Mouse (Mus musculus) midbrain, embryonic 12.5 days (tissue): Measurements from ENCODE around the gene Fbxw21. TPM values are rescaled to one million over a fixed set of nuclear protein-coding genes. Genes with fewer than 3 reads are reported as not detected.

Experiments
- ATAC-seq: fragments of 200-750 bp; cut with Nextera tagmentation; 2 replicates; pipeline ENCODE4 v1.8.0; 2017; ENCODE audit warnings: low read depth, moderate TSS enrichment, moderate library complexity; ENCODE audit not compliant: low FRiP score
- H3K27ac ChIP-seq: fragments of 300-500 bp; sonication (generic); replicated peaks from 2 replicates; pipeline ENCODE4 v1.5.1; 2016; ENCODE audit warnings: mild to moderate bottlenecking
- H3K27me3 ChIP-seq: fragments of 300-500 bp; sonication (generic); 2 replicates; pipeline ENCODE4 v1.6.1; 2016; ENCODE audit warnings: mild to moderate bottlenecking
- H3K36me3 ChIP-seq: fragments of 300-500 bp; sonication (generic); 2 replicates; pipeline ENCODE4 v1.6.1; 2016
- H3K4me1 ChIP-seq: fragments of 300-500 bp; sonication (generic); 2 replicates; pipeline ENCODE4 v1.6.1; 2016
- H3K4me2 ChIP-seq: fragments of 300-500 bp; sonication (generic); replicated peaks from 2 replicates; pipeline ENCODE4 v1.6.1; 2016; ENCODE audit warnings: mild to moderate bottlenecking, moderate library complexity
- H3K4me3 ChIP-seq: fragments of 300-500 bp; sonication (generic); 2 replicates; pipeline ENCODE4 v1.5.1; 2016; ENCODE audit warnings: mild to moderate bottlenecking
- H3K9ac ChIP-seq: fragments of 300-500 bp; sonication (generic); replicated peaks from 2 replicates; pipeline ENCODE4 v1.6.1; 2016; ENCODE audit warnings: mild to moderate bottlenecking, moderate library complexity
- H3K9me3 ChIP-seq: fragments of 300-500 bp; sonication (generic); 2 replicates; pipeline ENCODE4 v1.6.1; 2016; ENCODE audit warnings: mild to moderate bottlenecking
- WGBS: fragments of 180-500 bp; shearing (Covaris S2); methylation state at CpG from one replicate; pipeline ENCODE4 v1.1.7; 2016; 5-methylcytosine and 5-hydroxymethylcytosine counted together
- polyA plus RNA-seq: library from polyadenylated mRNA; unstranded; fragments of >200 nt; fragmentation: Nextera tagmentation; extraction: Ambion mirVana; gene quantifications from 2 replicates; pipeline ENCODE4 v1.2.1, GENCODE M21; 2016

Gene Fbxw21
- polyA plus RNA-seq, 1 experiment from 2014 or later: not detected

DNA sequence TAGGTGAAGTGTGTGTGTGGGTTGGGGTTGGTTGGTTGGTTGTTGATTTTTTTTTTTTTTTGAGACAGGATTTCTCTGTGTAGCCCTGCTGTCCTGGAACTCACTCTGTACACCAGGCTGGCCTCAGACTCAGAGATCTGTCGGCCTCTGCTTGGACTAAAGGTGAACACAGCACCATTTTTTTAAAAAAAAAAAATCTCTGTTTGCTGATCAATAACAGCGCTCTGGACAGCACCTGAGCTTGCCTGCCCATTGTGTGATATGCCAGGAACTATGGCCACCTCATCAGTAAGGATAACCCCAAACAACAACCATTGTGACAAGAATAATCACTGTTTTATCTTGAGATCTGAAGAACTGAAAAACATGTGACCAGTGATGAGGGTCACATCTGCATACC, 36.8 kb downstream of the Fbxw21 start:
- H3K36me3 ChIP-seq: 0 out of 2 replicates have a peak, but pooled peaks cover 6% of the 10 kb centered on the region
- WGBS: 80% methylated on average over 2 of the region's 2 CpGs
- H3K9ac ChIP-seq: no peak overlapping the region
- H3K4me3 ChIP-seq: no peak overlapping the region
- H3K27ac ChIP-seq: no peak overlapping the region
- H3K4me1 ChIP-seq: no peaks in the 10 kb centered on the region
- H3K9me3 ChIP-seq: no peaks in the 10 kb centered on the region
- H3K4me2 ChIP-seq: no peak overlapping the region
- ATAC-seq: no peak
- no peaks in the 10 kb centered on the region for H3K27me3 ChIP-seq

DNA sequence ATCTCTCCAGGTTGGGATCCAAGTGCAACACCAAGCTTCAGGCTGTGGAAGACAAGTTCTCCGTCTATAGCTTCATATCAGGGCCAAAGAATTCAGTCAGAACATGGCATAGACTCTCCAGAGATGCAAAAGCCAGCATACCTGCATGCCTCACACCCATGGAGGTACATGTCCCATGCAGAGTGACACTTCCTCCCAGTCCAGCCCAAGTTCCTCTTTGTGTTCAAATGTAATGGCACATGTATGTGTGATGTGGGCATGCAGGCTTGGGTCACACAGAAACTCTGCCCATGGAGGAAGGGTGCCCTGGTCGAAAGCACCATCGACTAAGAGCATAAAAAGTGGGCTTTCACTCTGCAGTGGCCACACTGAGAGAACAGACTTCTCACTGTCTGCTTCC, 37.7 kb downstream of the Fbxw21 start:
- Histone ChIP-seq H3K9ac (no peak overlapping the region), H3K4me2 (no peak overlapping the region), H3K9me3 (no peaks in the 10 kb centered on the region), H3K4me3 (no peak overlapping the region), H3K27me3 (no peaks in the 10 kb centered on the region), H3K36me3 (peaks cover 15% of the 10 kb centered on the region), H3K27ac (no peak overlapping the region), H3K4me1 (no peaks in the 10 kb centered on the region)
- ATAC-seq: no peak
- 93% methylated on average over 3 of the region's 3 CpGs for WGBS

DNA sequence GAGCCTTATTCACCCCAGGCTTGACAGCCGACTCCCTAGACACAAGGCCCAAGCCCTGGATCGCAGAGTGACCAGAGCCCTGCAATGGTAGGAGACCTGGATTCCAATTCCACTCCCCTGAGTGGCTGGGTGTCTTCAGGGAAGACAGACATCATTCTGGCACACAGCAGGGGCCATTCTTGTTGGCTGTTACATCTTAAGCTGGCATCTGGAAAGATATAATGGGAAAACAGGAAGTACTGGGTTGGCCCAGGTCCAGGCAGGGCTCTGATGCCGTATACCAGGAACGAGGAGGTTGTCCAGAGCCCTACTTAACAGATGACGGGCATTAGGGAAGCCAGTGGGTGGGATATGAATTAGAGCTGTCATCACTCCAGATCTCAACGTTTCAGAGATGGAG, 38.6 kb downstream of the Fbxw21 start:
- Histone ChIP-seq H3K36me3 (peaks cover 24% of the 10 kb centered on the region), H3K9me3 (no peaks in the 10 kb centered on the region), H3K27ac (no peak overlapping the region), H3K4me2 (no peak overlapping the region), H3K4me1 (no peaks in the 10 kb centered on the region), H3K4me3 (no peak overlapping the region), H3K9ac (no peak overlapping the region), H3K27me3 (no peaks in the 10 kb centered on the region)
- no peak for ATAC-seq
- WGBS: 68% methylated on average over 6 of the region's 6 CpGs

DNA sequence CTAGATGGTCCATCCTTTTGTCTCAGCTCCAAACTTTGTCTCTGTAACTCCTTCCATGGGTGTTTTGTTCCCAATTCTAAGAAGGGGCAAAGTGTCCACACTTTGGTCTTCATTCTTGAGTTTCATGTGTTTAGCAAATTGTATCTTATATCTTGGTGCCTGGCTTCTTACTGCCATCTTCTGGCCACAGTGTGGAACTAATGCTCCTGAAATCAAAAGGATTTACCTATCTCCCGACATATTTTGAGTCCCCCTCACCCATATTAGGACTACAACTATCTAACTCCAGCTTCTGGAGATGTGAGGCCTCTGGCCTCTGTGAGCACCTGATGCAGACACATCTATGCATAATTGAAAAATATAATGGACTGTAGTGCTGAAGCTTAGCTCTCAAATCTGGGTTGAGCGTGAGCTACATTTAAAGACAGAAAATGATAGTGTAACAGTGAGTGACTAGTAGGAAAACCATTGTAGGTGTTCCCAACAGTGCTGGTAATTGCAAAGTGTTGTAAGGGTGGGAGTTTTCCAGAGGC, 39.2 kb downstream of the Fbxw21 start:
- H3K4me1 ChIP-seq: no peaks in the 10 kb centered on the region

DNA sequence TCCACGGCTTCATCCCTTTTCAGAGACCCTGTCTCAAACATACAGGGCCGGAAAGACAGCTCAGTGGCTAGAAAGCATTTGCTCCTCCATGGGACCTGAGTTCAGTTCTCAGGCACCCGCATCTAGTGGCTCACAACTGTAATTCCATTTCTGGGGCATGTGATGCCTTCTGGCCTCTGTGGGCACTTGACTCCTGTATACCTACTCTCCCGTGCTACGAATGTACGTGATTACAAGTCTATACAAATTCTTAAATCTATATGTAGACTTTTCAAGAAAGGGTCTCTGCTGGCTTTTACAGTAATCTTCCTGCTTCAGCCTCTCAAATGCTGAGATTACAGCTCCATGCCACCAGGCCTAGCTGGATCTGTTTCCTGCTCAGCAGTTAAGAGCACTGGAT, 40.9 kb downstream of the Fbxw21 start:
- no peaks in the 10 kb centered on the region for H3K4me1 ChIP-seq
- WGBS: 90% methylated on average over 6 of the region's 6 CpGs
- H3K27me3 ChIP-seq: no peaks in the 10 kb centered on the region
- no peak for ATAC-seq
- H3K9me3 ChIP-seq: no peaks in the 10 kb centered on the region
- no peak overlapping the region; the same call in 1 of the 2 replicates for H3K27ac ChIP-seq
- no peak overlapping the region for H3K4me3 ChIP-seq
- no peak overlapping the region for H3K9ac ChIP-seq
- H3K36me3 ChIP-seq: peaks cover 47% of the 10 kb centered on the region
- no peak overlapping the region for H3K4me2 ChIP-seq

More for the DNA sequence above, 39.2 kb downstream of the Fbxw21 start:
- H3K4me2 ChIP-seq: no peak overlapping the region
- H3K27ac ChIP-seq: no peak overlapping the region
- ATAC-seq: no peak
- peaks cover 30% of the 10 kb centered on the region for H3K36me3 ChIP-seq
- H3K9me3 ChIP-seq: no peaks in the 10 kb centered on the region
- H3K4me3 ChIP-seq: no peak overlapping the region
- WGBS: 51% methylated on average over 2 of the region's 2 CpGs
- H3K9ac ChIP-seq: no peak overlapping the region
- H3K27me3 ChIP-seq: no peaks in the 10 kb centered on the region

DNA sequence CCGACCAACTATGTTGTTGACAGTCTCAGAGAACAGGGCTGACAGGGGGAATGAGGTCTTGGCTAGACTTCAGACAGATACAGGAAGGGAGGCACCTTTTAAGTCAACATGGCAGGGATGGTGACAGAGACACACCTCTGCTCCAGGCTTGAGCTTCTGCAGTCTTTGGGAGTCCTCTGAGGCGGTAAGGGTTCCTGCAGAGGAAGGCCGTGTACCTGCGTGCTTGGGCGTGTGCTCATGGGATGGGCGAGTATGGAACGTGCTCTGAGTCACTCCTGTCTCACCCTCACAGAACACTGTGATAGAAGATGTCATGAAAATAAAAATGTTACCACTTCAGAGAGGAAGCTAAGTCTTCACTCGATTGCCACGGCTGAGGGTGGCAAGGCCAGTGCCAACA, 42.3 kb downstream of the Fbxw21 start:
- WGBS: 92% methylated on average over 9 of the region's 9 CpGs
- H3K36me3 ChIP-seq: peaks cover 60% of the 10 kb centered on the region

DNA sequence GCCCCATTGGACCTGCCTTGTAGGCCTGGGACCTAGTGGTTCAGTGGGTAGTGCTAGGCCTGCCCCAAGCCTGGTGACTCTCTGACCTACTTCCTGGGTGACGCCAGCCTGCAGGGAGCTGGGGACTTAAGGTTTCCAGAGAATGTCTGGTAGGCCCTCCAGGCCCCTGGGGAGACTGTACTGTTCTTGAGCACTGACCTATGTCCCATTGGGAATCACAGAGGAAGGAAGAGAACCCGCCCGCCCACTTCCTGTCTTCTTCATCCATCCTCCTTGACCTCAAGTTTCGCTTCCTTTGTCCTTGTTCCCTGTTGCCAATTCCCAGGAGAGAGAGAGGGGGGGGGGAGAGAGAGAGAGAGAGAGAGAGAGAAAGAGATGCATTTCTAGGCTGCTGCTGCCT, 43.7 kb downstream of the Fbxw21 start:
- H3K27me3 ChIP-seq: no peaks in the 10 kb centered on the region
- H3K27ac ChIP-seq: no peak overlapping the region
- H3K9me3 ChIP-seq: no peaks in the 10 kb centered on the region
- H3K36me3 ChIP-seq: peaks cover 75% of the 10 kb centered on the region
- ATAC-seq: no peak
- 86% methylated on average over 4 of the region's 4 CpGs for WGBS
- no peaks in the 10 kb centered on the region for H3K4me1 ChIP-seq
- no peak overlapping the region for H3K4me2 ChIP-seq
- H3K9ac ChIP-seq: no peak overlapping the region
- H3K4me3 ChIP-seq: no peak overlapping the region

More for the DNA sequence above, 42.3 kb downstream of the Fbxw21 start:
- no peaks in the 10 kb centered on the region for H3K27me3 ChIP-seq
- H3K27ac ChIP-seq: no peak overlapping the region
- no peaks in the 10 kb centered on the region for H3K9me3 ChIP-seq
- no peak for ATAC-seq
- no peak overlapping the region for H3K4me3 ChIP-seq
- H3K9ac ChIP-seq: no peak overlapping the region
- no peaks in the 10 kb centered on the region for H3K4me1 ChIP-seq
- H3K4me2 ChIP-seq: no peak overlapping the region

DNA sequence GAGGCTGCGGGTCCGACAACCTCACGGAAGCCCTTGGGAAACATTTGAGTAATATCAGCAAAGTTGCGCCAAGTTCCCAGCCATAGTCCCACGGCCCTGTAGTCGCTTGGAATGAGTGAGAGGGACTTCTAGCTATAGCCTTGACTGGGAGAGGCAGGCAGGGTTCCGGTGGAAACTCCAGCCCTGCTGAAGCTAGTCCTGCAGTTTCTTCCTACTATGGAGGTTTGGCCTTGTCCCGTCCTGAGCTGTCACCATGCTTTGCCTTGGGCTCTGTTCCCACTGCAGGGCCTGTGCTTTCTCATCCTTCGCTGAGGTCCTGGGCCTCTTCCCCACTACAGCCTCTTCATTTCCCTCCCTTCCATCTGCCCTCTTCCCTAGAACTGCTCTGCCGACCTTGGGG, 45.6 kb downstream of the Fbxw21 start:
- no peaks in the 10 kb centered on the region for H3K9me3 ChIP-seq
- H3K4me2 ChIP-seq: no peak overlapping the region
- H3K36me3 ChIP-seq: peaks cover 94% of the 10 kb centered on the region
- WGBS: 93% methylated on average over 10 of the region's 10 CpGs
- no peaks in the 10 kb centered on the region for H3K4me1 ChIP-seq
- no peaks in the 10 kb centered on the region for H3K27me3 ChIP-seq
- H3K9ac ChIP-seq: no peak overlapping the region
- no peak overlapping the region for H3K4me3 ChIP-seq
- ATAC-seq: no peak
- H3K27ac ChIP-seq: no peak overlapping the region

DNA sequence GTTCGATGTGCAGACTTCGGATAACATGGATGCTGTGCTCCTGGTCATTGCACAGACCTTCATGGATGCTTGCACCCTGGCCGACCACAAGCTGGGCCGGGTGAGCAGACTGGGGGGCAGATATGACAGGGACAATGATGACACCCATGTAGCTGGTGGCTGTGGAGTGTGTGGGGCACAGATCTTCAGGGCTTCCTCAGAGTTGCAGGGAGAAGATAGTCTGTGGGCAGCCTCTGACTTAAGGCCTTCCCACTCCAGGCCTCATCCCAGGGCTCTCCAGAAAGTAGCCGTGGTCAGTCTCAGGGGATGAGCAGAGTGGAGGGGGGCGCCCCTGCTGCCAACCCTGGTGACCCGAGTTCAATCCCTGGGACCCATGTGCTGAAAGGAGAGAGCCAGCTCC, 47.0 kb downstream of the Fbxw21 start:
- ATAC-seq: no peak
- Histone ChIP-seq H3K4me2 (no peak overlapping the region), H3K4me1 (no peaks in the 10 kb centered on the region), H3K27me3 (no peaks in the 10 kb centered on the region), H3K36me3 (peaks cover 100% of the 10 kb centered on the region), H3K27ac (no peak overlapping the region), H3K9ac (no peak overlapping the region), H3K4me3 (no peak overlapping the region), H3K9me3 (no peaks in the 10 kb centered on the region)
- 88% methylated on average over 7 of the region's 7 CpGs for WGBS

DNA sequence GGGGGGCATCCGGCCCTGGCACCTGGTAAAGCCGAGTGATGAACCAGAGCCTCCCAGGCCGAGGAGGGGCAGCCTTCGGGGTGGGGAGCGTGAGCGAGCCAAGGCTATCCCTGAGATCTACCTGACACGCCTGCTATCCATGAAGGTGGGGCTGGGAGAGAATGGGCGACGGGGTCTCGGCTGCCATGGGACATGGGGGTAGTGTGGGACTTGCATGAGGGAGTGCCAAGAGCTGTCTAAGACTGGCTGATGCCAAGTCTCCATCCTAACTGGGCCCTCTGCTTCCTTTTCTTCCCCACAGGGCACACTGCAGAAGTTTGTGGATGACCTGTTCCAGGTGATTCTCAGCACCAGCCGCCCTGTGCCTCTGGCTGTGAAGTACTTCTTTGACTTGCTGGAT, 47.6 kb downstream of the Fbxw21 start:
- peaks cover 100% of the 10 kb centered on the region for H3K36me3 ChIP-seq
- no peak for ATAC-seq
- H3K4me2 ChIP-seq: no peak overlapping the region

DNA sequence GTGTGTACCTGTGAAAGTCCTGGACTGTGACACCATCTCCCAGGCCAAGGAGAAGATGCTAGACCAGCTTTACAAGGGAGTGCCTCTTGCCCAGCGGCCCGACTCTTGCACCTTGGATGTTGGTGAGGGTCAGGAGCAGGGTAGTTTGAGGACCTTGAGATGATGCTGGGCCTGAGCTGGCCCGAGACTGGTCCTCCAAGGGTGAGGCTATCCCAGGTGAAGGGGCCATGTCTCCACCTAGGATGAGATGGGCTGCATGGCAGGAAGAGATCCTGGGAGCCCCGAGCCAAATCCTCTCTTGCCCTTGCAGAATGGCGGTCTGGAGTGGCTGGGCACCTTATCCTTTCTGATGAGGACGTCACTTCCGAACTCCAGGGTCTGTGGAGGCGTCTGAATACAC, 48.5 kb downstream of the Fbxw21 start:
- peaks cover 100% of the 10 kb centered on the region for H3K36me3 ChIP-seq
- ATAC-seq: no peak
- 95% methylated on average over 8 of the region's 8 CpGs for WGBS

More for the DNA sequence above, 47.6 kb downstream of the Fbxw21 start:
- Histone ChIP-seq H3K4me1 (no peaks in the 10 kb centered on the region), H3K27me3 (no peaks in the 10 kb centered on the region), H3K27ac (no peak overlapping the region), H3K9me3 (no peaks in the 10 kb centered on the region), H3K9ac (no peak overlapping the region), H3K4me3 (no peak overlapping the region)
- 97% methylated on average over 11 of the region's 11 CpGs for WGBS

DNA sequence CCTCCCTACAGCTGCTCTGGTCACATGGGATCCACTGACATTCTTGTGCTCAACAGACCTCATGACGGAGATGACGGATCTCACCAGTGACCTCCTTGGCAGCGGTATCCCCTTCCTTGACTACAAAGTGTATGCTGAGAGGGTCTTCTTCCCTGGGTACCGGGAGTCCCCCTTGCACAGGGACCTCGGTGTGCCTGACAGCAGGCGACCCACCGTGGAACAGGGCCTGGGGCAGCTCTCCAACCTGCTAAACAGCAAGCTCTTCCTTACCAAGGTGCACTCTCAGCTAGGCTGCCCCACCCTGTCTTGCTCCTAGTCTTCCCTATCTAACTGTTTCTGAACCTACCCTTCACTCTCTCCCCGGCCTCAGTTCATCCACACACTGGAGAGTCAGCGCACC, 50.2 kb downstream of the Fbxw21 start:
- no peak overlapping the region for H3K9ac ChIP-seq
- WGBS: 91% methylated on average over 9 of the region's 9 CpGs
- no peak for ATAC-seq

More for the DNA sequence above, 48.5 kb downstream of the Fbxw21 start:
- H3K4me2 ChIP-seq: no peak overlapping the region
- H3K4me1 ChIP-seq: no peaks in the 10 kb centered on the region
- H3K4me3 ChIP-seq: no peak overlapping the region
- no peaks in the 10 kb centered on the region for H3K27me3 ChIP-seq
- no peaks in the 10 kb centered on the region for H3K9me3 ChIP-seq
- H3K27ac ChIP-seq: no peak overlapping the region
- no peak overlapping the region for H3K9ac ChIP-seq

DNA sequence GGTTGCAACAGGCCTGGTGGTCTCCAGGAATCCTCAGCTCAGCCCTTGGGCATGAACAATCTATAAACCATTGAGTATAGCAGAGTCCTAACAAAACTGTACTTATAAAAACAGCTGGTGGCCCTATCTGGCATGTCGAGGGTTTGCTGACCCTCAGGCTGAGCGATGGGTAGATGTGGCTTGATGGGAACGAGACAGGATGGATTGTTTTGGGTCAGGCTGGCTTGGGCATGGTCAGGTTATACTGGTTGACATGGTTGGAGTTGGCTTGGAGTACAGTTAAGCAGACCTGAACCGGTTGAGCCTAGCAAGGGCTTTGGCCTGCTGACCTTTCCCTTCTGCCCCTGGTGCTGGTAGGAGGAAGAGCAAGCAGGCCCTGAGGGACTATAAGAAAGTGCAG, 50.7 kb downstream of the Fbxw21 start:
- Histone ChIP-seq H3K4me1 (no peaks in the 10 kb centered on the region), H3K27me3 (no peaks in the 10 kb centered on the region), H3K36me3 (peaks cover 100% of the 10 kb centered on the region), H3K27ac (no peak overlapping the region), H3K9me3 (no peaks in the 10 kb centered on the region), H3K9ac (no peak overlapping the region), H3K4me3 (no peak overlapping the region), H3K4me2 (no peak overlapping the region)
- ATAC-seq: no peak
- 90% methylated on average over 4 of the region's 4 CpGs for WGBS

More for the DNA sequence above, 50.2 kb downstream of the Fbxw21 start:
- H3K4me3 ChIP-seq: no peak overlapping the region
- H3K4me2 ChIP-seq: no peak overlapping the region
- H3K4me1 ChIP-seq: no peaks in the 10 kb centered on the region
- no peaks in the 10 kb centered on the region for H3K27me3 ChIP-seq
- H3K9me3 ChIP-seq: no peaks in the 10 kb centered on the region
- peaks cover 100% of the 10 kb centered on the region for H3K36me3 ChIP-seq
- H3K27ac ChIP-seq: no peak overlapping the region
